Mouse (Mus musculus): ENCODE measurements around the gene Stac3. TPM values are rescaled to one million over a fixed set of nuclear protein-coding genes. Genes with fewer than 3 reads are reported as not detected.

The Stac3 gene
- polyA plus RNA-seq, 1 experiment, result 0.51 TPM

DNA sequence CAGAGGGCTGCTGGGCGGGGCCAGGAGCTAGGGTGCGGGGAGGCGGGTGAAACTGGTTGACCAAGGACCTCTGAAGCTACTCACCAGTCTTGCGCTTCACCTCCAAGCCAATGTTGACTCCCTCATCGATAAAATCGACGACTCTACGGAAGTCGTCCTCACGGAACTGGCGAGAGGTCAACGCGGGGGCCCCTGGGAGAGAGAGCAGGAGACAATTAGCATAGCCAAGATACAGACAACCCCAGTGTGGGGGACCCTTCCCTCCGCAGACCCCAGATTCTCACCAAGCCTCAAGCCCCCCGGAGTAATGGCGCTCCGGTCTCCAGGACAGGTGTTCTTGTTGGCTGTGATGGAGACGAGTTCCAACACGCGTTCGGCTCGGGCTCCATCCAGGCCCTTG lies 16.5 kb downstream of the Stac3 start:
- TF ChIP-seq POLR2A (IDR thresholded peaks at IDR 0.05; ENCODE audit: low read depth, low read length) (no peak), CTCF (IDR thresholded peaks at IDR 0.05; ENCODE audit: extremely low read depth, insufficient read length, insufficient replicate concordance, low read depth, low read length) (no peak)

DNA sequence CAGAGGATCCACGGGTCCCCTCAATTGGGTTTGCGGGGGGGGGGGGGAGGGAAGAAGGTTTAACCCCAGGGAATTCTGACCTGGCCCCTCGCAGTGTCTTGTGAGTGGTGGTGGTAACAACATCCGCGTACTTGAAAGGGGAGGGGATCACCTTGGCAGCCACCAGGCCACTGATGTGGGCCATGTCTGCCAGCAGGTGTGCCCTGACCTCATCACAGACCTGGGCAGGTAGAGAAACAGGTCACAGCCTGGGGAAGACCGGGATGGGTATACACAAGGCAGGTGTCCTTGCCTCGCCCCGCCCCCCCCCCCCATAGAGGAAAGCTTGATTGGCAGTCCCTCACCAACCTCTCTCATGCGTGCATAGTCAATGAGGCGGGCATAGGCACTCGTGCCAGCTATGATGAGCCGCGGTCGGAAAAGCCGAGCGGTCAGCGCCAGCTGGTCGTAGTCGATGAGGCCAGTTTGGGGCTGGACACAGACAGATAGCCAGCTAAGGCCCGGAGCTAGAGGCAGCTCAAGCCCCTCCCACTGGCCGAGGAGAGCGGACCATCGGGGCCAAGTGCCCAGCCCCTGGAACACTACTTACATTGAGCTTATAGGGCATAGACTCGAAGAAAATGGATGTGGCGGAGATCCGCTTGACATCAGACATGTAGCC lies 17.7 kb downstream of the Stac3 start:
- no peak for TF ChIP-seq CTCF (IDR thresholded peaks at IDR 0.05; ENCODE audit: extremely low read depth, insufficient read length, insufficient replicate concordance, low read depth, low read length)
- no peak for TF ChIP-seq POLR2A (IDR thresholded peaks at IDR 0.05; ENCODE audit: low read depth, low read length)
- Histone ChIP-seq H3K27ac (ENCODE audit: insufficient read depth, low read depth, low read length) (no peak overlapping the region), H3K4me1 (ENCODE audit: control insufficient read depth, insufficient read depth, insufficient read length, low read length) (peaks cover 6% of the 10 kb centered on the region), H3K27me3 (ENCODE audit: control insufficient read depth, insufficient read depth, low read length) (peaks cover 2% of the 10 kb centered on the region), H3K4me3 (ENCODE audit: low read depth, low read length) (no peak overlapping the region), H3K36me3 (ENCODE audit: control insufficient read depth, insufficient read depth, low read length) (peaks cover 10% of the 10 kb centered on the region)
- 92% methylated on average over 26 of the region's 26 CpGs for WGBS

More for the DNA sequence above, 16.5 kb downstream of the Stac3 start:
- 96% methylated on average over 22 of the region's 22 CpGs for WGBS
- no peak overlapping the region for H3K27ac ChIP-seq (ENCODE audit: insufficient read depth, low read depth, low read length)
- H3K4me3 ChIP-seq (ENCODE audit: low read depth, low read length), result no peak overlapping the region
- H3K36me3 ChIP-seq (ENCODE audit: control insufficient read depth, insufficient read depth, low read length), result peaks cover 10% of the 10 kb centered on the region
- peaks cover 14% of the 10 kb centered on the region for H3K4me1 ChIP-seq (ENCODE audit: control insufficient read depth, insufficient read depth, insufficient read length, low read length)
- peaks cover 10% of the 10 kb centered on the region for H3K27me3 ChIP-seq (ENCODE audit: control insufficient read depth, insufficient read depth, low read length)

DNA sequence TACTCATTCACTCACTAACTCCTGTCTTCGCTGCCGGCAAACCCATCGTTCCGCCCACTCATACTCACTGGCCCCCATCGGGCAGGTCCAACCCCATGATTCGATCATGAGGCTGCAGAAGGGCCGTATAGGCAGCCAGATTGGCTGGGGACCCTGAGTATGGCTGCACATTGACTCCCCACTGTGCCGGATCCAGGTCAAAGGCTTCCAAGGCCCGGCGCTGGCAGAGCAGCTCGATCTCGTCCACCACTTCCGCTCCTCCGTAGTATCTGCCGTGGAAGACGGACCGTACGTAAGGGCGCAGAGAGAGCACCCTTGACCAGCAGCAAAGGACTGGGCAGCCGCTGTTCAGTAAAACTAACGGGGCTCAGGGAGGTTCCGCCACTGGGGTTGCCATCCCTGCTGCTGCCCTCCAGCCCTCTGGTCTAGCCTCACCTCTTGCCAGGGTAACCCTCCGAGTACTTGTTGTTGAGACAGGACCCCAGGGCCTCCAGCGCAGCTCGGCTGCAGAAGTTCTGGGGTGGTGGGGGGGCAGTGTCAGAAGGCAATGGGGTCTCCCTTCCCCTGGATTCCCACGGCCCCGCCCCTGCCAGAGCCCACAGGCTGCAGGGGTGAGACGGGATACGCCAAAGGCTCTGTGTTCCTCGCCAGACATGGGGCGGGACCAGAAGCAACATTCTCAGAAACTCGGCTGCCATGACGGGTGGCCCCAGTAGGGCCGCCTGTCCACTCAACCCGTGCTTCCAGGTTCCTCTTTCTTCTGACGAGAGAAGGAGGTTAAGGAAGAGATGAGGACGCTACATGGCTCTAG lies 18.6 kb downstream of the Stac3 start:
- no peak overlapping the region for H3K27ac ChIP-seq (ENCODE audit: insufficient read depth, low read depth, low read length)
- 94% methylated on average over 37 of the region's 37 CpGs for WGBS
- no peak overlapping the region for H3K4me3 ChIP-seq (ENCODE audit: low read depth, low read length)
- TF ChIP-seq CTCF (IDR thresholded peaks at IDR 0.05; ENCODE audit: extremely low read depth, insufficient read length, insufficient replicate concordance, low read depth, low read length) (no peak), POLR2A (IDR thresholded peaks at IDR 0.05; ENCODE audit: low read depth, low read length) (no peak)
- peaks cover 11% of the 10 kb centered on the region for H3K27me3 ChIP-seq (ENCODE audit: control insufficient read depth, insufficient read depth, low read length)
- H3K4me1 ChIP-seq (ENCODE audit: control insufficient read depth, insufficient read depth, insufficient read length, low read length), result peaks cover 6% of the 10 kb centered on the region
- peaks cover 10% of the 10 kb centered on the region for H3K36me3 ChIP-seq (ENCODE audit: control insufficient read depth, insufficient read depth, low read length)

DNA sequence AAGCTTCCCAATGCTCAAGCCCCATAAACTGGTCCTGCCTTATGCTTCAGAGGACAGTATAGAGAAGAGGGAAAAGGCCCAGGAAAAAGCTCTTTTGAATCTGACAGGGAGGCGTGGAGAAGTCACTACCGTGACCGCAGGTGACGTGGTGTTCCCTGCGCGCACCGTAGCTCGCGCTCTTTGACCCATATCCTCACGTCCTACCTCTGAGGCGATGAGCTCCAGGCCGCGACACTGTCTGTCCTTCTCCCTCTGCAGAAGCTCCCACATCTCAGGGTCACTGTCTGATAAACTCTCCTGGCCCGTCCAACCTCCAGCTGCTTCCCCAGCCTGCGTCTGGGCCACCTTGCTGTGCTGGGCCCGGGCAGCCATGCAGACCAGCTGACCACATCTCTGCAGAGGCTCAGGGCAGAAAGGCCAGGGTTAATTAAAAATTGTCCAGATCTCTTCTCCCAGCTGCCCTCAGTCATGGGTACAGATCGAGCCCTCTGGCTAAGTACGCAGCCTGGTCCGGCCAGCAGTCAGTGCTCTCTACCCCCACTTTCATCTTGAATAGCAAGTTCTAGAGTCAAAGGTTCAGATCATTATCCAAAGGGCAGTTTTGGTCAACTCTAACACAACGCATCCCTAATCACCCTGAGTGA lies 19.4 kb downstream of the Stac3 start:
- 82% methylated on average over 20 of the region's 20 CpGs for WGBS
- peaks cover 10% of the 10 kb centered on the region for H3K36me3 ChIP-seq (ENCODE audit: control insufficient read depth, insufficient read depth, low read length)
- peak overlapping the region; percentile 23; the same call in 1 of the 2 replicates for H3K4me3 ChIP-seq (ENCODE audit: low read depth, low read length)
- H3K27me3 ChIP-seq (ENCODE audit: control insufficient read depth, insufficient read depth, low read length), result peaks cover 18% of the 10 kb centered on the region
- peaks cover 6% of the 10 kb centered on the region for H3K4me1 ChIP-seq (ENCODE audit: control insufficient read depth, insufficient read depth, insufficient read length, low read length)
- TF ChIP-seq POLR2A (IDR thresholded peaks at IDR 0.05; ENCODE audit: low read depth, low read length) (no peak), CTCF (IDR thresholded peaks at IDR 0.05; ENCODE audit: extremely low read depth, insufficient read length, insufficient replicate concordance, low read depth, low read length) (no peak)
- H3K27ac ChIP-seq (ENCODE audit: insufficient read depth, low read depth, low read length), result no peak overlapping the region

DNA sequence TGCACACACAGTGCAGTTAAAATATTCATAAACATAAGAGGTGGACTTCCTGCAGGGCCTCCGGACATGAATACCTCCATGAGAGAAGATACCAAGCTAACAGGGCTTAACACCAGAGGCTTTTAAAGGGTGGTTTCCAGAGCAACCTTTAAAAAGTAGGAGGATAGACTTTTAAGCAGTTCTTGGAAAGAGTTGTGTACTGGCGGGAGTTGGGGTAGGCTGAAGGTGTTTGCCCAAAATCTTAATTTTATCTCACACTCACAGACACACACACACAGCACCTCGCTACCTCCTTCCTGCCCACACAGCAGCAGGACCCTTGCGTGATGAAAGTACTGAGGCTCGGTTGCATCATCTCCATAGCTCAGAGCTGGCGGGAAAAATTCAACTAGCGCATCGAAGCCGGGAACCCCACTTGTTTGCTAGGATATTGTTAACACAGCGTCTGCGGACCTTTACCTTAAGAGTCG lies 20.2 kb downstream of the Stac3 start:
- H3K27me3 ChIP-seq (ENCODE audit: control insufficient read depth, insufficient read depth, low read length), result peaks cover 26% of the 10 kb centered on the region
- H3K27ac ChIP-seq (ENCODE audit: insufficient read depth, low read depth, low read length), result no peak overlapping the region
- no peak for TF ChIP-seq CTCF (IDR thresholded peaks at IDR 0.05; ENCODE audit: extremely low read depth, insufficient read length, insufficient replicate concordance, low read depth, low read length)
- TF ChIP-seq POLR2A (IDR thresholded peaks at IDR 0.05; ENCODE audit: low read depth, low read length), result no peak
- peak overlapping the region; percentile 79 for H3K4me3 ChIP-seq (ENCODE audit: low read depth, low read length)
- 2% methylated on average over 12 of the region's 12 CpGs for WGBS
- peaks cover 7% of the 10 kb centered on the region for H3K4me1 ChIP-seq (ENCODE audit: control insufficient read depth, insufficient read depth, insufficient read length, low read length)
- peaks cover 10% of the 10 kb centered on the region for H3K36me3 ChIP-seq (ENCODE audit: control insufficient read depth, insufficient read depth, low read length)

DNA sequence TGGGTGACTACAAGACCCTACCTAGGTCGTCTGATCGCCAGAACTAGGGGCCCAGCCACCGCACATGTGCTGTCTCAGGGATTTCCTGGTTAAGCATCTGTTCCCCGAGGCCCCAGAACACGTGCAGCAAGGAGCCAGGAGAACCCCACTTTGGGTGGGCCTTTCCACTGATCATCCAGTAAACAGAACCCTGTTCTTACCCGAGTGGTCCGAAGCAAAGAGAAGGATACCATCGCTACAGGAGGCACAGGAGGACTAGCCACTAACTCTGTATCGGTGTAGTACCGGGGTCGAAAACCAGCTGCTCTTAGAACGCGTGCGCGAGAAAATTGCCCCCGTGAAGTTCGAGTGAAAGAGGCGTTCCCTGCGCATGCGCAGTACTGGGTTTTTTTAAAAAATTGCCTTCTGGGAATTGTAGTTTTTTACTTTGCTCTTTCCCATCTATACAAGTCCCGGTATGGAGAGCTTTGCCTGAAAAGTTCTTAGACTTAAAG lies 20.6 kb downstream of the Stac3 start, which contains the start of gene Shmt2:
Gene Shmt2, minus strand, starts transcription at position 357 of the 494 bp plus-strand sequence.
- Histone ChIP-seq H3K4me3 (ENCODE audit: low read depth, low read length) (peak within 1 kb of the TSS; percentile 79), H3K27me3 (ENCODE audit: control insufficient read depth, insufficient read depth, low read length) (peaks cover 31% of the 10 kb centered on the region), H3K4me1 (ENCODE audit: control insufficient read depth, insufficient read depth, insufficient read length, low read length) (peaks cover 6% of the 10 kb centered on the region), H3K27ac (ENCODE audit: insufficient read depth, low read depth, low read length) (0 out of 2 replicates have a peak within 1 kb of the TSS, but pooled peaks have one; percentile 3), H3K36me3 (ENCODE audit: control insufficient read depth, insufficient read depth, low read length) (peaks cover 10% of the 10 kb centered on the region)
- TF ChIP-seq POLR2A (IDR thresholded peaks at IDR 0.05; ENCODE audit: low read depth, low read length), result peak; percentile 35; the same call in 1 of the 2 replicates
- TF ChIP-seq CTCF (IDR thresholded peaks at IDR 0.05; ENCODE audit: extremely low read depth, insufficient read length, insufficient replicate concordance, low read depth, low read length), result 0 out of 2 replicates have a peak, but pooled peaks have one; percentile 11
- WGBS, result under 1% methylated on average over 21 of the region's 21 CpGs

All from small intestine, adult 2 months (tissue).